Mouse (Mus musculus): ENCODE results near the gene Bri3bp.

DNA sequence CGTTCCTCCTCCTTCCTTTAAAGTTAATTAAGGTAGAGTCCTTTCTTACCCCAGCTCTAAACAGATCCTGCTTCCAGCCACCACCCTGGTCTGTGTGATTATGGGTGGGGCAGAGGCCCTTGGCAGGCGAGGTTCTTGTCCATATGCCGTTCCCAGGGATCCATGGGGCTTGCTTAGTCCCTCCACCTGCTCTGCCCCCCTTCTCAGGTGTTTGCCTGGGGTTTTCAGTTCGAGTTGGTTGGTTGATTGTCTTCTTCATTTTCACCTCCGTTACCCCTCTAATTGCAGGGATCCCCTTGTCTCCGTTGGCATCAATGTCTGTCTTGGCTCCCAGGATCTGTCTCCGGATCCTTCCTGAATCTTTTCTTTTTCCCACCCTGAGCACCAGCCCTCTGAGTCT is 35.4 kb downstream of the Bri3bp start:
- TF ChIP-seq POLR2A (IDR thresholded peaks at IDR 0.05; ENCODE audit: low read depth, low read length): no peak
- no peak for TF ChIP-seq CTCF (IDR thresholded peaks at IDR 0.05; ENCODE audit: borderline replicate concordance, insufficient read depth, low read length)
